Mouse (Mus musculus) C2C12 (cell line): ENCODE measurements at regions not wholly inside any gene's neighbourhood (a gene's known extent, or its start where the extent isn't known, plus 50 kb on each side); places are given as distances from the start of the nearest gene placed in this dataset.

Experiments used
- H3K27me3 ChIP-seq: one replicate; pipeline ENCODE4 v1.6.1; 2011; ENCODE audit not compliant: control insufficient read depth, insufficient read depth, insufficient read length
- H3K36me3 ChIP-seq: one replicate; pipeline ENCODE4 v1.6.1; 2011; ENCODE audit not compliant: control insufficient read depth, insufficient read depth
- H3K4me3 ChIP-seq: one replicate; pipeline ENCODE4 v1.5.1; 2011; ENCODE audit warnings: mild to moderate bottlenecking, control low read depth; ENCODE audit not compliant: poor library complexity, insufficient read depth, severe bottlenecking
- H3K79me2 ChIP-seq: one replicate; pipeline ENCODE4 v1.6.1; 2011; ENCODE audit not compliant: control insufficient read depth, insufficient read depth
- H3K79me3 ChIP-seq: one replicate; pipeline ENCODE4 v1.6.1; 2011; ENCODE audit warnings: low read depth, control low read depth
- H3ac ChIP-seq: one replicate; pipeline ENCODE3; 2011; ENCODE audit warnings: low read depth; ENCODE audit not compliant: control insufficient read depth, insufficient read length
- CEBPB ChIP-seq: IDR thresholded peaks from one replicate; pipeline ENCODE4 v1.6.1; 2011; ENCODE audit warnings: low read depth, mild to moderate bottlenecking, control low read depth, moderate library complexity
- CTCF ChIP-seq: IDR thresholded peaks from one replicate; pipeline ENCODE4 v1.5.1; 2011; ENCODE audit not compliant: control insufficient read depth, insufficient read depth, insufficient read length
- FOSL1 ChIP-seq: IDR thresholded peaks from one replicate; pipeline ENCODE4 v1.8.0; 2011; ENCODE audit warnings: mild to moderate bottlenecking, low read length; ENCODE audit not compliant: poor library complexity, insufficient read depth, severe bottlenecking
- MAX ChIP-seq: IDR thresholded peaks from one replicate; pipeline ENCODE4 v1.6.1; 2011; ENCODE audit warnings: mild to moderate bottlenecking, control low read depth
- MYOD1 ChIP-seq: IDR thresholded peaks from one replicate; pipeline ENCODE4 v1.6.1; 2011; ENCODE audit warnings: low read depth; ENCODE audit not compliant: control insufficient read depth, insufficient read length
- MYOG ChIP-seq: IDR thresholded peaks from one replicate; pipeline ENCODE4 v1.6.1; 2011; ENCODE audit not compliant: control insufficient read depth, insufficient read length; ENCODE audit errors: extremely low read depth
- USF1 ChIP-seq: IDR thresholded peaks from one replicate; pipeline ENCODE4 v1.6.1; 2011; ENCODE audit warnings: low read depth, mild to moderate bottlenecking, control low read depth, moderate library complexity

- Histone ChIP-seq H3K4me3 (no peak overlapping the region), H3K79me2 (no peaks in the 10 kb centered on the region), H3K27me3 (no peaks in the 10 kb centered on the region), H3K79me3 (no peaks in the 10 kb centered on the region), H3K36me3 (no peaks in the 10 kb centered on the region), H3ac (no peak overlapping the region)
- TF ChIP-seq USF1 = no peak
Measured at GRCm38 (mm10) chr4:56686141-56686540, 53.7 kb upstream of the Gm26657 start.

- Histone ChIP-seq H3K79me3 (no peaks in the 10 kb centered on the region), H3K4me3 (no peak overlapping the region), H3K36me3 (no peaks in the 10 kb centered on the region), H3K27me3 (no peaks in the 10 kb centered on the region), H3ac (no peak overlapping the region), H3K79me2 (no peaks in the 10 kb centered on the region)
- TF ChIP-seq MAX = no peak
- TF ChIP-seq MYOD1 = no peak
- TF ChIP-seq CTCF = no peak
- TF ChIP-seq CEBPB = no peak
- no peak for TF ChIP-seq FOSL1
- TF ChIP-seq USF1 = no peak
- TF ChIP-seq MYOG = no peak
Measured at GRCm38 (mm10) chr4:56685696-56686095, 54.2 kb upstream of the Gm26657 start.

GRCm38 (mm10) chr4:56685123-56685522 is 54.7 kb upstream of the Gm26657 start:
- TF ChIP-seq MAX (no peak), CEBPB (no peak), CTCF (peak; percentile 58), MYOD1 (no peak), MYOG (no peak)
- no peaks in the 10 kb centered on the region for H3K36me3 ChIP-seq
- H3K27me3 ChIP-seq = no peaks in the 10 kb centered on the region
- H3K4me3 ChIP-seq = no peak overlapping the region
- H3K79me3 ChIP-seq = no peaks in the 10 kb centered on the region
- no peaks in the 10 kb centered on the region for H3K79me2 ChIP-seq
- no peak overlapping the region for H3ac ChIP-seq

GRCm38 (mm10) chr4:56684031-56684430 is 55.8 kb upstream of the Gm26657 start:
- H3K79me3 ChIP-seq = no peaks in the 10 kb centered on the region
- no peaks in the 10 kb centered on the region for H3K27me3 ChIP-seq
- H3K79me2 ChIP-seq = no peaks in the 10 kb centered on the region
- H3ac ChIP-seq = no peak overlapping the region
- H3K36me3 ChIP-seq = no peaks in the 10 kb centered on the region
- TF ChIP-seq MYOD1 (no peak), MYOG (no peak), CEBPB (no peak), FOSL1 (no peak), MAX (no peak)
- H3K4me3 ChIP-seq = no peak overlapping the region

- Histone ChIP-seq H3K4me3 (no peak overlapping the region), H3K36me3 (no peaks in the 10 kb centered on the region), H3K79me2 (no peaks in the 10 kb centered on the region), H3K27me3 (no peaks in the 10 kb centered on the region), H3ac (no peak overlapping the region), H3K79me3 (no peaks in the 10 kb centered on the region)
- TF ChIP-seq CTCF (no peak), MAX (no peak), CEBPB (no peak), MYOD1 (no peak), MYOG (no peak), FOSL1 (no peak), USF1 (no peak)
Measured at GRCm38 (mm10) chr4:56681121-56681520, 58.7 kb upstream of the Gm26657 start.

- no peak overlapping the region for H3K4me3 ChIP-seq
- no peaks in the 10 kb centered on the region for H3K79me2 ChIP-seq
- H3ac ChIP-seq = no peak overlapping the region
- H3K27me3 ChIP-seq = no peaks in the 10 kb centered on the region
- H3K79me3 ChIP-seq = no peaks in the 10 kb centered on the region
- TF ChIP-seq MYOG = no peak
- H3K36me3 ChIP-seq = no peaks in the 10 kb centered on the region
Measured at GRCm38 (mm10) chr4:56673868-56674267, 66.0 kb upstream of the Gm26657 start.
